Mouse (Mus musculus): ENCODE measurements around the gene Vmn2r38.
"Not testable (repeated sequence)": the region's sequence is repeated elsewhere in the genome, so short reads cannot be mapped to it uniquely, and the experiment has no call there.

The Vmn2r38 gene

DNA sequence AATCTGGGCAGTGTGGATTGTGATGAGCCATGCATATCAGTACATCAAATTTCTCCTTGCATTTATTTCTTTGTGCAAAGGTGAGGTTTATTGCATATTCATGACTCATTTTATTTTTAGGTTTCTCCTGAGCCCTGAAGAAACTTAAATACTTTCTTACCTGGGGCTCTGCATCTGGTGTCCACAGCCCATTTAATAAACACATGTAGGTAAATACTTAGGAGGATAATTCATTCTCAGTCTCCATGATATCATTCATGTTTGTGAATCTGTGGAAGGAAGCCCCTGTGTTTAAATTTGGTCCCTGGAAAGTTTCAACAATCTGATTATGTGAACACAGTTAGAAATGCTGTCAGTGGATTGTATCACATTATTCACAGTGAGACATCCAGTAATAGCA, at the start of gene Vmn2r38:
Gene Vmn2r38 (minus strand): TSS at position 101 of the 400 bp plus-strand sequence.
- DNase-seq, result not testable (repeated sequence)

DNA sequence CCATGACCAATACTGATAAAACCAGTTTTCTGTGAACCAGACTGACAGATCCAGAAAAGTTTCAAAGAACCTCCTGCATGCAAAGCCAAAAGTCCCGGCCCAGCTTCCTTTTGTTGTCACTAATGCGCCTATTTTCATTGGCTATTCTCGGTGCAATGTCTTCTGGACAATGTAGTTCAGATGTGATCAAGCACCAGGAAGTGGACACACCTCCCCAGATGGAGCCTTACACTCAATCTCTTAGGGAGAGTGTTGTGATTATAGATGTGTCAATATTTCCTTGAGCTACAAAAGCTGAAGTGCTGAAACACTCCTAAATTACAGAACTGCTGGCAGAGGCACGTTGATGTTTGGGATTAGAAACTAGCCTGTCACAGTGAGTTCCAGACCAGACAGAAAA, 32.3 kb downstream of the Vmn2r38 start:
- not testable (repeated sequence) for DNase-seq

DNA sequence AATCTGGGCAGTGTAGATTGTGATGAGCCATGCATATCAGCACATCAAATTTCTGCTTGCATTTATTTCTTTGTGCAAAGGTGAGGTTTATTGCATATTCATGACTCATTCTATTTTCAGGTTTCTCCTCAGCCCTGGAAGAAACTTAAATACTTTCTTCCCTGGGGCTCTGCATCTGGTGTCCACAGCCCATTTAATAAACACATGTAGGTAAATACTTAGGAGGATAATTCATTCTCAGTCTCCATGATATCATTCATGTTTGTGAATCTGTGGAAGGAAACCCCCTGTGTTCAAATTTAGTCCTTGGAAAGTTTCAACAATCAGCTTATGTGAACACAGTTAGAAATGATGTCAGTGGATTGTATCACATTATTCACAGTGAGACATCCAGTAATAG, 67.0 kb downstream of the Vmn2r38 start, which contains the start of gene Vmn2r39:
Gene Vmn2r39 (minus strand): TSS at position 101 of the 400 bp plus-strand sequence.
- DNase-seq, result not testable (repeated sequence)

Measured in cerebellum, adult 11-12 months (tissue).